Mouse (Mus musculus) bone marrow, adult 2 months (tissue): Measurements from ENCODE around the gene Ifna13. TPM values are rescaled to one million over a fixed set of nuclear protein-coding genes. Genes with fewer than 3 reads are reported as not detected.

Experiments
- H3K27ac ChIP-seq: fragments of 200-500 bp; 2 replicates; pipeline ENCODE4 v1.5.1; 2012; ENCODE audit warnings: low read depth, mild to moderate bottlenecking, control low read depth, inconsistent platforms, low read length; ENCODE audit not compliant: control insufficient read depth, poor library complexity, insufficient read depth
- H3K4me1 ChIP-seq: fragments of 200-500 bp; 2 replicates; pipeline ENCODE4 v1.6.1; 2011; ENCODE audit warnings: low read length; ENCODE audit not compliant: control insufficient read depth, insufficient read depth
- H3K4me3 ChIP-seq: fragments of 200-500 bp; replicated peaks from 2 replicates; pipeline ENCODE3; 2011; ENCODE audit warnings: mild to moderate bottlenecking, low read depth, low read length, control low read depth; ENCODE audit not compliant: control insufficient read depth
- CTCF ChIP-seq: fragments of 200-500 bp; IDR thresholded peaks from 2 replicates; pipeline ENCODE4 v1.5.1; 2011; ENCODE audit warnings: low read length, control low read depth; ENCODE audit not compliant: control insufficient read depth, insufficient read depth
- POLR2A ChIP-seq: fragments of 200-500 bp; IDR thresholded peaks from 2 replicates; pipeline ENCODE4 v1.6.1; 2011; ENCODE audit warnings: low read depth, mild to moderate bottlenecking, control low read depth, low read length, borderline replicate concordance; ENCODE audit not compliant: control insufficient read depth
- WGBS: fragments of 180-500 bp; shearing (Covaris S2); methylation state at CpG from one replicate; pipeline ENCODE4 v1.1.7; 2018; 5-methylcytosine and 5-hydroxymethylcytosine counted together
- polyA plus RNA-seq: library from polyadenylated mRNA; stranded (reverse); fragments of >200 nt; gene quantifications from 2 replicates; pipeline ENCODE4 v1.2.4, GENCODE M21; 2011; ENCODE audit warnings: low replicate concordance; ENCODE audit not compliant: missing spikeins, insufficient read depth, insufficient read length

Gene Ifna13
- 1.9 TPM in 1 of 2 replicates, not detected in the other for polyA plus RNA-seq

DNA sequence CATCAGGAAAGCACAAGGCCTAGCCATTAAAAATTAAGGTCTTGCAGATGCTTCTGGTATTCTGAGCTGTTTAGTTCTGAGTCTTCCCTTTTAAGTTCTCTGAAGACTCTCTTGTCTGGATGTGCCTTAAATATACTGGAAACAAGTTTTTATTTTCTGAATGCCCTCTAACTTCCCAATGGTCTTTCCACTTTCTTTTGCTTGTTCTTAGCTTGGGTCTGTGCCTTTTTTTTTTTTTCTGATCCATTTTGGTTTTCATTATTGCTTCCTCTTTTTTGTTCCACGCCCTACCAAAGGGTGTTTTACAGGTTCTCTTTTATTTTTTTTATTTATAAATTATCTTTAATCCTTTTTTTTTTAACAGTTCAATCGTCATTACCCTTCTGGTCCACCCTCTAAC, at the start of gene Ifna13:
Gene Ifna13 (minus strand): TSS at position 101 of the 400 bp plus-strand sequence.
- no peak within 1 kb of the TSS for H3K4me3 ChIP-seq
- no peak for TF ChIP-seq POLR2A
- TF ChIP-seq CTCF: no peak
- H3K4me1 ChIP-seq: no peaks in the 10 kb centered on the region
- WGBS: 1% methylated on average over 2 of the region's 2 CpGs
- H3K27ac ChIP-seq: no peak within 1 kb of the TSS

DNA sequence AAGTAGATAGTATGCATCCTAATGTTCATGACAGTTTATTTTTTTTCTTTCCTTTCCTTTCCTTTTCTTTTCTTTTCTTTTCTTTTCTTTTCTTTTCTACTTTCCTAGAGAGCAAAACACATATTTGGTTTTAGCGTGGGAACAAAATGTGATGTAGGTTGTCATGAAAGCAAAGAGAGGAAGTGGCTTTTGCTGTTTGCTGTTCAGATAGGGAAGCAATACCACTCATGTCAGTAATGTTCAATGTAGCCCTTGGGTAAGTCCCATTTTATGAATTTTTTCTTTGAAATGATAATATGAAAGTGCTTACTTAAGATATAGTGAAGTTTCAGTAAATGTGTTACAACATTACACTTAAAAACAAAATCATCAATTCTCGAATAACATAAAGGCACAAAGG, 49.1 kb upstream of the Ifna13 start:
- H3K4me3 ChIP-seq: no peak overlapping the region
- no peak overlapping the region for H3K27ac ChIP-seq
- 14% methylated on average over 2 of the region's 2 CpGs for WGBS
- no peaks in the 10 kb centered on the region; the same call in 1 of the 2 replicates for H3K4me1 ChIP-seq
- TF ChIP-seq CTCF: no peak
- no peak for TF ChIP-seq POLR2A

DNA sequence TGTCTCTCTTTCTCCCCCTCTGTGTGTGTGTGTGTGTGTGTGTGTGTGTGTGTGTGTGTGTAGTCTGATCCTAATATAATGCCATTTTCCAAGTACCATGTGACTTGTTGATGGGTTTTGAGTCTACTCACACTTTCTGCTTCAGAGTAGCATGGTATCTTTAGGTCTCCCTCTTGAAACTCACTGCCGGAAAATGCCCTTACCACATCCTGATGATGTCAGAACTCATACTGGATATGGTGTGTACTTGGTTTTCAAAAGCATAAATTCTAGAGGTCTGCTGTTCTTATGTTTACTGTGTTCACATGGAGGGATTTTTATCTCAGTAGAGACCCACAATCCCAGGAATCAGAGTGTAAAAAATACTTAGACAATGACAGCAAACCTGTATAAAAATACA, 48.3 kb upstream of the Ifna13 start:
- 11% methylated on average over 1 of the region's 1 CpGs for WGBS
- no peak overlapping the region for H3K4me3 ChIP-seq
- H3K4me1 ChIP-seq: no peaks in the 10 kb centered on the region; the same call in 1 of the 2 replicates
- TF ChIP-seq CTCF (no peak), POLR2A (no peak)
- H3K27ac ChIP-seq: no peak overlapping the region

DNA sequence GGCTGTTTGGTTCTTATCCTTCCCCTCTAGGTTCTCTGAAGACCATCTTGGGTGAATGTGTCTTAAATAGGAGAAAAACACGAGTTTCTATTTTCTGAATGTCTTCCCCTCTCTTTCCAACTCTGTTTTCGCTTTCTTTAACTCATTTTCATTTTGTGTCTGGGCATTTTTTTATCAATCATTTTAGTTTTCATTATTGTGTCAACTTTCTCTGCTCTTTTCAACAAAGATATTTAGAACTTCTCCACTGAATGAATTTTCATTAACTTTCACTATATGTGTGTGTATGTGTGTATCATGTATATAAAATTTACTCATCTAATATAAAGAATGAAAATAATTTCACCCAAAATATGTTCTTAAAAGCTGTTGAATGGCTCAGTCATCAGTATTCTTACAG, 47.0 kb upstream of the Ifna13 start, which contains the start of gene Ifnab:
Gene Ifnab (minus strand): TSS at position 101 of the 400 bp plus-strand sequence.
- Histone ChIP-seq H3K27ac (no peak within 1 kb of the TSS), H3K4me3 (no peak within 1 kb of the TSS), H3K4me1 (no peaks in the 10 kb centered on the region; the same call in 1 of the 2 replicates)
- TF ChIP-seq CTCF (no peak), POLR2A (no peak)
- 60% methylated on average over 2 of the region's 2 CpGs for WGBS

DNA sequence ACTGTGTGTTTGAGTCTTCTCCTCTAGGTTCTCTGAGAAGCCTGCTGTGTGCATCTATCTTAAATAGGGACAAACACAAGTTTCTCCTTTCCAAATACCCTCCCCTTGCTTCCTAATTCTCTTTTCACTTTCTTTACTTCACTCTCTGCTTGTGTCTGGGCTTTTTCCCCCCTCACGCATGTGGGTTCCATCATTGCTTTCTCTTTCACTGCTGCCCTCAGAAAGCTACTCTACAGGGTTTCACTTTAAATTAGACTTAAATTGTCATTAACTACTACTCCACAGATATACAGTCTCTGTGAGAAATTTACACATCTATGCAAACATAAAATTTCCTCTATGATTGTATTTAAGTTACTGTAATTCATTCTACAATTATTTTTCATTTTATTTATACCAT, 39.6 kb upstream of the Ifna13 start, which contains the start of gene Ifna2:
Gene Ifna2 (minus strand): TSS at position 101 of the 400 bp plus-strand sequence.
- Histone ChIP-seq H3K27ac (no peak within 1 kb of the TSS), H3K4me3 (no peak within 1 kb of the TSS), H3K4me1 (no peaks in the 10 kb centered on the region)
- TF ChIP-seq CTCF (no peak), POLR2A (no peak)
- 57% methylated on average over 1 of the region's 1 CpGs for WGBS

DNA sequence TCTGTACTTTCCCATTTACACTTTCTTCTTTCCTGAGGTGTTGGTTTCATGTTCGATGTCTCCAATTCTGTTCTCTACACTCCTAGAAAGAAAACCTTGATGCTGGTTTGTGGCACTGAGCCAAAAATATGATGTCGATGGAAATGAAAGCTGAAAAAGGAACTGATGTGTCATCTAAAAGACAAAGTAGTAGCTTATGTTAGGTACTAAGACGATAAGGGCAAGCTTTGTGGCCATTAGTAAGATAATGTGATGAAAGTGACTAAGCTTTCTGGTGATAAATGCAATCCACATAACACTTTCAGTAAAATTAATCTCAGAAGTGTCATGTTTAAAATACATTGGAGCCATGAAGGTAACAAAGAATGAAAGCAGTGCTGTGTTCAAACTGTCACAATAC, 37.1 kb upstream of the Ifna13 start:
- Histone ChIP-seq H3K4me3 (no peak overlapping the region), H3K4me1 (no peaks in the 10 kb centered on the region), H3K27ac (no peak overlapping the region)
- TF ChIP-seq POLR2A (no peak), CTCF (no peak)
- 3% methylated on average over 3 of the region's 3 CpGs for WGBS

DNA sequence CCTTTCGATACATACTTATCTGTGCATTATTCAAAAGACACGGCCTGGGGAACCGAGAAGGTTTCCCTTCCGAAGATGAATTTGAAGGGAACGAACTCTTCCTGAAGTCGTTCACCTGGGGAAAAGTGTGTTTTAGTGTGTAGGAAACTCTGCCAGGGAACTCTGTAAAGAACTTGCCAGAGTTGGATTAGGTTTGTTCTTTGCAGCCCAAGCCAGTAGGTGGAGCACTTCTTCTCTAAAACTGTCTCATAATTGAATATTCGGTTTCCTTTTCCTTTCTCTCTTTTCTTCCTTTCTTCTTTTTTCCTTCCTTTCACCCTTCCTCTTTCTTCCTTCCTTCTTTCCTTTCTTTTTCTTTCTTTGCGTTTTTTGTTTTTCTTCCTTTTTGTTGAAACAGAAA, 36.1 kb upstream of the Ifna13 start:
- WGBS: 35% methylated on average over 8 of the region's 8 CpGs
- no peak overlapping the region for H3K27ac ChIP-seq
- TF ChIP-seq CTCF: no peak
- TF ChIP-seq POLR2A: no peak
- H3K4me3 ChIP-seq: no peak overlapping the region
- H3K4me1 ChIP-seq: no peaks in the 10 kb centered on the region

DNA sequence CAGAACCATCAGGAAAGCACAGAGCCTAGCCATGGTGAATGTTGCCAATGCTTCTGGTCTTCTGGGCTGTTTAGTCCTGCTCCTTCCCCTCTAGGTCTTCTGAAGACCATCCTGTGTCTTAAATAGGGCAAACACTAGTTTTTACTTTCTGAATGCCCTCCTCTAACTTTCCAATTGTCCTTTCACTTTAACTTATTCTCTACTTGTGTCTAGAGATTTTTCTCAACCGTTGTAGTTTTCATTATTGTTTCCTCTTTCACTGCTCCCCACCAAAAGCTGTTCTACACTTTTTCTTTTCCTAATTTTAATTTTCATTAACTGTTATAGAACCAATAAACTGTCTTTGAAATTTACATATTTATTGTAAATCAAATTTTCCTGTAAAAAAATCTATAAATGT, 32.6 kb upstream of the Ifna13 start, which contains the start of gene Ifna16:
Gene Ifna16 (minus strand): TSS at position 101 of the 400 bp plus-strand sequence.
- Histone ChIP-seq H3K4me3 (no peak within 1 kb of the TSS), H3K4me1 (no peaks in the 10 kb centered on the region), H3K27ac (no peak within 1 kb of the TSS)
- 37% methylated on average over 1 of the region's 1 CpGs for WGBS
- TF ChIP-seq CTCF (no peak), POLR2A (no peak)

DNA sequence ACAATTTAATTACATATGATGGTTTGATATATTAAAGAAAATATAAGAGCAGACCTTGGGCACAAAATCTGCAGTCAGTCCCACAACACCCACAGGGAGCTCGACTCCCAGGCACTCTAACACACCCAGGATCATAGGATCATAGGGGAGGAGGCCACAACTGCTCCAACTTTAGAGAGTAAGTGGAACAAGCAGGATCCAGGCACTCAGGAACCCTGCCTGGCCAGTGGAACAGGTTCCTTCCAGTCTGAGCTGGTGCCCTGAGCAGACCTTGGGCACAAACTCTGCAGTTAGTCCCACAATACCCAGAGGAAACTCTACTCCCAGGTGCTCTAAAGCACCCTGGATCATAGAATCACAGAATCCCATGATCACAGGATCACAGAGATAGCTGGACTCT, 11.2 kb upstream of the Ifna13 start:
- TF ChIP-seq POLR2A: no peak
- no peak for TF ChIP-seq CTCF
- WGBS: 27% methylated on average over 1 of the region's 1 CpGs
- no peak overlapping the region for H3K27ac ChIP-seq
- no peaks in the 10 kb centered on the region for H3K4me1 ChIP-seq
- H3K4me3 ChIP-seq: no peak overlapping the region
